Mouse (Mus musculus) intestine, embryonic 16.5 days (tissue): ENCODE measurements around the gene 4921504E06Rik. TPM values are rescaled to one million over a fixed set of nuclear protein-coding genes. Genes with fewer than 3 reads are reported as not detected.

Experiments used
- ATAC-seq: fragments of 200-750 bp; cut with Nextera tagmentation; 2 replicates; pipeline ENCODE4 v1.8.0; 2017; ENCODE audit warnings: moderate TSS enrichment, moderate library complexity
- H3K27ac ChIP-seq: fragments of 300-500 bp; sonication (generic); 2 replicates; pipeline ENCODE4 v1.5.1; 2014; ENCODE audit warnings: mild to moderate bottlenecking, low read length
- H3K27me3 ChIP-seq: fragments of 300-500 bp; sonication (generic); replicated peaks from 2 replicates; pipeline ENCODE4 v1.6.1; 2014; ENCODE audit warnings: low read length, control low read depth, mixed read lengths; ENCODE audit not compliant: control insufficient read depth, insufficient read depth
- H3K36me3 ChIP-seq: fragments of 300-500 bp; sonication (generic); 2 replicates; pipeline ENCODE4 v1.6.1; 2014; ENCODE audit warnings: low read length, control low read depth; ENCODE audit not compliant: control insufficient read depth, insufficient read depth
- H3K4me1 ChIP-seq: fragments of 300-500 bp; sonication (generic); 2 replicates; pipeline ENCODE4 v1.6.1; 2014; ENCODE audit warnings: low read length, control low read depth, mixed read lengths; ENCODE audit not compliant: control insufficient read depth, insufficient read depth
- H3K4me2 ChIP-seq: fragments of 300-500 bp; sonication (generic); 2 replicates; pipeline ENCODE4 v1.6.1; 2014; ENCODE audit warnings: low read depth, low read length, control low read depth
- H3K4me3 ChIP-seq: fragments of 300-500 bp; sonication (generic); 2 replicates; pipeline ENCODE4 v1.5.1; 2014; ENCODE audit warnings: mild to moderate bottlenecking, low read length
- H3K9ac ChIP-seq: fragments of 300-500 bp; sonication (generic); 2 replicates; pipeline ENCODE4 v1.6.1; 2014; ENCODE audit warnings: low read depth, low read length
- H3K9me3 ChIP-seq: fragments of 300-500 bp; sonication (generic); 2 replicates; pipeline ENCODE4 v1.6.1; 2016; ENCODE audit warnings: low read length, control low read depth; ENCODE audit not compliant: control insufficient read depth
- WGBS: fragments of 180-500 bp; shearing (Covaris S2); extraction: QIAGEN DNeasy Blood & Tissue Kit; methylation state at CpG from one replicate; pipeline ENCODE4 v1.1.7; 2014; 5-methylcytosine and 5-hydroxymethylcytosine counted together
- polyA plus RNA-seq: library from polyadenylated mRNA; unstranded; fragments of >200 nt; fragmentation: Nextera tagmentation; extraction: Ambion mirVana; gene quantifications from 2 replicates; pipeline ENCODE4 v1.2.1, GENCODE M21; 2015

The 4921504E06Rik gene
- polyA plus RNA-seq, 1 experiment from 2014 or later: not detected

DNA sequence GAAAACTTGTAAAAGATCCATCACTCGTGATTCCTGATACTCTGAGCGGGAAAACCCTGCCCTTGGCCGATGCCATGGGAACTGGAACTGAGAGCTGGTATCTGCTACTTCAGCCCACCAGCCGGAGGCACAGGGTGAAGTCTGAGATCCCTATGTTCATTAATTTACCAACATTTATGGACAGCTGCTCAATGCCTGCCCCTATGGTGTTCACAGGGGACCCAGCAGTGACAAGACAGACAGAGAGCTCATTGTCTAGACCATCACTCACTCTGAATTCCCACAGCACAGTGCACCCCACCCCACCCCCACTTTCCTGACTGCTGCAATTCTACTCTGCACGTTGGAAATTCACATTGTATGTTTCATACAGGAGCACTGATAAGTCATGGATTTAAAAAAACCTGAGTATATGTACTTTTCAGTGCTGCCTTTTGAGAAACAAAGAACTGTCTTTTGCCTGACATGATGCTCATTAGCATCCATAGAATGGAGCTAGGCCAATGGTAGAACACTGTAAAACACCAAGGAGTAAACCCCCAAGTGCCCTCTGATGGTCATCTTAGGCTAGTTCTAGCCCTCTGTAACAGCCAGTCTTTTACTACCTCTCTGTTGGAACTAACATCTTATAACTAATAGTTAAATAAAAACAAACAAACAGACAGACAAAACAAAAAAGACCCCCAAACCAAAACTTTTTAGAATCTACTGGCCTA is 8.6 kb upstream of the 4921504E06Rik start:
- WGBS: 70% methylated on average over 5 of the region's 5 CpGs

DNA sequence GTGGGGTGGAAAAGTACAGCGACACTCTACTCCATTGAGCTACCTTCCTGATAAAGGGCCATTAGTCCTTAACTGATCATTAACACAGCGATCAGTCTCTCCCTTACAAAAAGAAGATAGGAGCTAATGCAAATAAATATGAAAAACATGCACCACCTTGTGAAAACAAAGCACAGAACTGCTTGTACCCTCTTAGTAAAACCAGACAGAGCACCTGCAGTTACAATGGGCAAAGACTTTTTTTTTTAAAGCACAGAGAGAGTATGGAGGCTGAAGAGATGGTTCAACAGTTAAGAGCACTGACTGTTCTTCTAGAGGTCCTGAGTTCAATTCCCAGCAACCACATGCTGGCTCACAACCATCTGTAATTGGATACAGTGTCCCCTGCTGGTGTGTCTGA is 6.9 kb upstream of the 4921504E06Rik start:
- ATAC-seq: no peak
- Histone ChIP-seq H3K27ac (no peak overlapping the region), H3K4me1 (no peaks in the 10 kb centered on the region), H3K9me3 (no peaks in the 10 kb centered on the region), H3K36me3 (no peaks in the 10 kb centered on the region), H3K4me3 (no peak overlapping the region), H3K4me2 (no peak overlapping the region), H3K27me3 (no peaks in the 10 kb centered on the region), H3K9ac (no peak overlapping the region)
- WGBS: 60% methylated on average over 2 of the region's 2 CpGs

More for the DNA sequence above, 8.6 kb upstream of the 4921504E06Rik start:
- Histone ChIP-seq H3K9ac (no peak overlapping the region), H3K27ac (no peak overlapping the region), H3K4me1 (no peaks in the 10 kb centered on the region), H3K9me3 (no peaks in the 10 kb centered on the region), H3K27me3 (no peaks in the 10 kb centered on the region), H3K4me2 (no peak overlapping the region), H3K36me3 (no peaks in the 10 kb centered on the region), H3K4me3 (no peak overlapping the region)
- ATAC-seq: no peak

DNA sequence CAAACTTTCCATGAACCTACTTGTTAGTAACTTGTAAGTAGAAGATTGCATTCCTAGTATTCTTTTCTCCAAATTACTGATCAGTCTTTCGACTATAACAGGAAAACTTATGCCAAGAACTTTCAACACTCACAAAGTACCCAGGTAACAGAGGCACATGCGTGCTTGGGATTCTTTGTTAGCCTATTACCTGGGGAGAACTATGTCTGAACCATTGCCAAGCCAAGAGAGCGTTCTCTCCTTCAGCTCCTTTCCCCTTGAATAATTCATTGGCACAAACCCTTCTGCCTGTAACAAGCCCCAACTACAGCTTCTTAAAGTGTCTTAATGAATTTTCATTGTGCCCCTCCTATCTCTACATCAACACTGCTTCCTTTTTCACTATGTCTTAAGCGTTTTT is 6.4 kb upstream of the 4921504E06Rik start:
- no peak for ATAC-seq
- H3K27ac ChIP-seq: no peak overlapping the region
- H3K4me1 ChIP-seq: no peaks in the 10 kb centered on the region
- H3K9ac ChIP-seq: no peak overlapping the region
- no peaks in the 10 kb centered on the region for H3K27me3 ChIP-seq
- no peak overlapping the region for H3K4me2 ChIP-seq
- no peaks in the 10 kb centered on the region for H3K9me3 ChIP-seq
- no peaks in the 10 kb centered on the region for H3K36me3 ChIP-seq
- WGBS: 71% methylated on average over 4 of the region's 4 CpGs
- no peak overlapping the region for H3K4me3 ChIP-seq

DNA sequence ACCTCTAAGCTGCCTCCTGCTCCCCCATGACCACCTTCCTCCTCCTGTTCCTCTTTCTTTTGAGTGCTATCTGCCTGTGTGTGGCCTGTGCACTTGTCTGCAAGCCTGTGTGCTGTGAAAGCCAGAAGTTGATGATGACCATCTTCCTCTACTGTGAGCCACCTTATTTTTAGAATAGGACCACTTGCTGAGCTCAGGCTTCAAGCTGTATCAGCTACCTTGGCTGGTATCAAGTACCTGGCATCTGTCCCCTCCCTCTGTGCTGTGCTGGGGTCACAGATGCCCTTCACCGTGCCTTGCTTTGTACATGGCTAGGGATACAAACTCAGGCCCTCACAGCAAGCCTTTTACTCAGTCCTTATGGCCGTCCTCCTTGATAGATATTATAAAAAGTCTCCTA is 2.3 kb downstream of the 4921504E06Rik start:
- H3K4me2 ChIP-seq: no peak overlapping the region
- peaks cover 4% of the 10 kb centered on the region; the same call in 1 of the 2 replicates for H3K4me1 ChIP-seq
- 90% methylated on average over 2 of the region's 2 CpGs for WGBS
- no peak for ATAC-seq
- H3K36me3 ChIP-seq: no peaks in the 10 kb centered on the region
- H3K27ac ChIP-seq: no peak overlapping the region
- H3K4me3 ChIP-seq: no peak overlapping the region
- H3K9me3 ChIP-seq: no peaks in the 10 kb centered on the region
- no peaks in the 10 kb centered on the region for H3K27me3 ChIP-seq
- H3K9ac ChIP-seq: no peak overlapping the region

DNA sequence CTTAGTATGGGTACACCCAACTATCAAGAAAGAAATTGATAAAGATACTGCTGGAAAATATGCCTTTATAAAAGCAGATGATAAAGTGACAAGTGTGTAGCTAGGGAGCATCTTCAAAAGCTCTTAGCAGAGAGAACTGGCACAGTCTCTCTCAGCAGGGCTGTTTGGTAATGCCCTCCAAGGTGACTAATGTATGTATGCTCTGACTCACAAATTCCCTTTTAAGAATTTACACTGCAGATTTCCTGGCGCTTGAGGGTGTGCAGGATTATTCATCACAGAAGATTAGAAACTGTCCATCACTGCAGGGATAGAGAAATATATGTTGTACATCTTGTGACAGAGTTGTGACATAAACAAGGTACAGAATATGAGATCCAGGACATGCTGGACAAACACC is 12.8 kb downstream of the 4921504E06Rik start:
- no peak for ATAC-seq
- H3K9me3 ChIP-seq: no peaks in the 10 kb centered on the region
- no peak overlapping the region for H3K27ac ChIP-seq
- 58% methylated on average over 1 of the region's 1 CpGs for WGBS
- H3K27me3 ChIP-seq: no peaks in the 10 kb centered on the region
- no peaks in the 10 kb centered on the region for H3K4me1 ChIP-seq
- no peaks in the 10 kb centered on the region for H3K36me3 ChIP-seq
- H3K9ac ChIP-seq: no peak overlapping the region
- H3K4me3 ChIP-seq: no peak overlapping the region
- no peak overlapping the region for H3K4me2 ChIP-seq

DNA sequence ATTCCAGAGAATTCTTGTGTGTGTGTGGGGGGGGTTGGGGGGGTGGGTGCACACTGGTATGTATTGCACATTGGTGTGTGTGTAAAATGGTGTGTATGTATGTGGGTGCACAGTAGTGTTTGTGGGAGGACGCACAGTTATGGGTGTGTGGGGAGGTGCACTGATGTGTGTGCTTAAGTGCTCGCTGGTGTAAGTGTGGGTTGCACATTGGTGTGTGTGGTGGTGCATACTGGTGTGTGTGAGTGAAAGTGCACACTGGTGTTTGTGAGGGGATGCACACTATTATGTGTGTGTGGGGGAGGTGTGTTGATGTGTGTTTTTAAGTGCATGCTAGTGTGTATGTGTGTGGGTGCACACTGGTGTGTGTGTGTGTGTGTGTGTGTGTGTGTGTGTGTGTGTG is 24.3 kb downstream of the 4921504E06Rik start:
- no peaks in the 10 kb centered on the region for H3K36me3 ChIP-seq
- no peak overlapping the region for H3K9ac ChIP-seq
- H3K9me3 ChIP-seq: no peaks in the 10 kb centered on the region
- H3K27me3 ChIP-seq: no peaks in the 10 kb centered on the region
- WGBS: 85% methylated on average over 2 of the region's 2 CpGs
- no peak overlapping the region for H3K4me3 ChIP-seq
- H3K4me1 ChIP-seq: no peaks in the 10 kb centered on the region
- no peak for ATAC-seq
- H3K27ac ChIP-seq: no peak overlapping the region
- no peak overlapping the region for H3K4me2 ChIP-seq

DNA sequence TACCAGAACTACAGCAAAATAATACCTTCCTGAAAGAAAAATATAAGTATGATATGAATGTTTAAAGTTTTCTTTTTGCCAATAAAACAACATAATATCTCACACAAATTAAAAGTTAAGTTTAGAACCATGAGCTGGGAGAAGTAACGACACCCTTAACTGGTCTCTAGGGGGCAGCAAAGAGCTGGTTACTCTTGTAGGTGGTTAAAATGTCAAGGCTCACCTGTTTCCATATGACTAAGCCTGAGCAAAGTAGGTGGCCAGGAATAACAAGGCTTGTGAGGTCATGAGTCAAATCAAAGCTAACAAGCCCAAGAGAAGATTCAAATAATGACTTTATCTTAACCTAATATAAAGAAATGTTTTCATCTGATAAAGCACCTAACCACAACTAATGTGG is 24.9 kb downstream of the 4921504E06Rik start:
- no peak overlapping the region for H3K4me3 ChIP-seq
- 2% methylated on average over 1 of the region's 1 CpGs for WGBS
- no peaks in the 10 kb centered on the region for H3K36me3 ChIP-seq
- H3K4me2 ChIP-seq: no peak overlapping the region
- H3K9me3 ChIP-seq: no peaks in the 10 kb centered on the region
- ATAC-seq: no peak
- H3K27me3 ChIP-seq: no peaks in the 10 kb centered on the region
- H3K9ac ChIP-seq: no peak overlapping the region
- no peak overlapping the region for H3K27ac ChIP-seq
- no peaks in the 10 kb centered on the region for H3K4me1 ChIP-seq

DNA sequence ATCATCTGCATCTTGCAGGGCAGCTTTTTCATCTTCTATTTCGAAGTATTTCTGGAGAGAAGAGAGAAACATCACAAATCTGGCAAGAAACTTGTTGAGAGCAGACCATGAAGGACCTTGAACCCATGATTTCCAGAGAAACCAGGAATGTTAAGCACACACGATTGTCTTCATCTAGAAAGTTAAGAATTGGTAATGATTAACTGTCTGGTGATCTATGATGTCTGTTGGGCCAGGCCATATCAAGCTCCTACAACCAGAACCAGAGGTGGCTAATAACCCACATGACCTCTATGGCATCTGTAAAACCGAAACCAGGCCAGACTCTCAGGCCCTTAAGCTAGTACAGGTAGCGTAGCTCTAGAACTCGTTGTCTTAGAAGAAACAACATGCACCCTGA is 29.6 kb downstream of the 4921504E06Rik start:
- Histone ChIP-seq H3K4me3 (no peak overlapping the region), H3K9ac (no peak overlapping the region), H3K27ac (no peak overlapping the region), H3K27me3 (0 out of 2 replicates have a peak, but pooled peaks cover 5% of the 10 kb centered on the region), H3K36me3 (no peaks in the 10 kb centered on the region), H3K4me1 (no peaks in the 10 kb centered on the region), H3K9me3 (no peaks in the 10 kb centered on the region), H3K4me2 (no peak overlapping the region)
- 0 out of 2 replicates have a peak, but pooled peaks have one; percentile 38 for ATAC-seq
- WGBS: 70% methylated on average over 5 of the region's 5 CpGs

DNA sequence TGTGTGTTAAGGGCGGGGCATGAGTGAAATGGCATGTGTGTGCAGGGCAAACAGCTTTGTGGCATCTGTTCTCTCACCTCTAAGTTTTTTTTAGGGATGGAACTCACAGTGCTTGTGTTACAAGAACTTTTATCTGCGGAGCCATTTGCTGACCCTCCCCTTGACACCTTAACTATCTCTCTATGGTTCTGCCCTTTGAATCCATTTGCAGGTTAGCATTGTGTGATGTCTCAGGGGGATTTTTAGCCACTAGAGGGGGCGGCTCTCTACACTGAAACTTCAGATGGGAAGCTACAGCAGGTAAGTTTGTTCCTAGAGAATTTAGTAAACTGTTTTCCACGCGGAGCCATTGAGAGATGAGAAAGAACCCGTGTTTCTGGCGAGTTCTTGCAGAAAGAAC is 32.1 kb downstream of the 4921504E06Rik start:
- no peak overlapping the region for H3K9ac ChIP-seq
- no peak for ATAC-seq
- H3K27me3 ChIP-seq: 0 out of 2 replicates have a peak, but pooled peaks cover 8% of the 10 kb centered on the region
- WGBS: 29% methylated on average over 7 of the region's 7 CpGs
- H3K27ac ChIP-seq: no peak overlapping the region
- no peak overlapping the region for H3K4me3 ChIP-seq
- no peak overlapping the region for H3K4me2 ChIP-seq
- no peaks in the 10 kb centered on the region for H3K9me3 ChIP-seq
- no peaks in the 10 kb centered on the region for H3K36me3 ChIP-seq
- H3K4me1 ChIP-seq: no peaks in the 10 kb centered on the region

DNA sequence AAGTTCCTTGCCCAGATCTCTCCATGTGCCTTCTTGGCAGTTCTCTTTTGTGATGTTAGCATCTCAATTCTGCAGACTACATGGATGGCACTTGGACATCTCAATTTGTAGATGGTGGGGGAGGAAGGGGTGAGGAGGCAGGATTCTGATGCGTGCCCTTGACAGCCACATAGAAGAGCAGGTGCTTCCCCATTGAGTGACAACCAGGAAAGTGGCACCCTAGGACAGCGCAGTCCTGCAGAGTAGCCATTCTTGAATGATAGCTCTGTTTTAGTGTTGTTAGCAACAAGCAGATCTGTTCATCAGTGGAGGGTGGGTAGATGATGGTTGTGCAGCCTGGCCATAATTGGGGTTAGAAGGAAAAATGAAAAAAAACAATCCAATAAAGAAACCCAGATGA is 33.1 kb downstream of the 4921504E06Rik start:
- Histone ChIP-seq H3K9me3 (no peaks in the 10 kb centered on the region), H3K36me3 (no peaks in the 10 kb centered on the region), H3K9ac (no peak overlapping the region), H3K4me1 (no peaks in the 10 kb centered on the region), H3K27me3 (0 out of 2 replicates have a peak, but pooled peaks cover 8% of the 10 kb centered on the region), H3K27ac (no peak overlapping the region), H3K4me3 (no peak overlapping the region), H3K4me2 (no peak overlapping the region)
- 81% methylated on average over 2 of the region's 2 CpGs for WGBS
- no peak for ATAC-seq
